Mouse (Mus musculus): ENCODE measurements around the gene Pdzrn3. TPM values are rescaled to one million over a fixed set of nuclear protein-coding genes. Genes with fewer than 3 reads are reported as not detected.

Gene Pdzrn3
- total and polyA plus RNA-seq, 3 experiments, result 0.33 TPM; not detected in 2

GRCm38 (mm10) chr6:101233680-101234079 is 144.0 kb downstream of the Pdzrn3 start:
- TF ChIP-seq GATA2 (IDR thresholded peaks at IDR 0.05; ENCODE audit: borderline replicate concordance, low read depth, low read length) (no peak), POLR2AphosphoS5 (IDR thresholded peaks at IDR 0.05; ENCODE audit: insufficient replicate concordance, low read depth, low read length) (no peak), GATA1 (IDR thresholded peaks at IDR 0.05; ENCODE audit: borderline replicate concordance, low read length) (no peak), CTCF (IDR thresholded peaks at IDR 0.05; ENCODE audit: low read depth, low read length) (no peak), TAL1 (conservative IDR thresholded peaks at IDR 0.05; ENCODE audit: low read depth, low read length) (no peak)
- Histone ChIP-seq H3K4me1 (ENCODE audit: insufficient read depth, low read depth, low read length) (no peaks in the 10 kb centered on the region), H3K4me3 (ENCODE audit: low read depth, low read length) (no peak overlapping the region), H3K27me3 (ENCODE audit: insufficient read depth, low read length) (no peaks in the 10 kb centered on the region), H3K9me3 (replicated peaks) (peaks cover 55% of the 10 kb centered on the region), H3K36me3 (replicated peaks) (no peaks in the 10 kb centered on the region)
- DNase-seq (ENCODE audit: low spot score) (no peak), ATAC-seq (ENCODE audit: extremely low read depth, insufficient number of reproducible peaks, low FRiP score, poor library complexity, severe bottlenecking) (no peak)

GRCm38 (mm10) chr6:101227294-101227855 is 150.3 kb downstream of the Pdzrn3 start:
- no peaks in the 10 kb centered on the region for H3K36me3 ChIP-seq (replicated peaks)
- no peak for DNase-seq (ENCODE audit: low spot score)
- no peaks in the 10 kb centered on the region for H3K27me3 ChIP-seq (ENCODE audit: insufficient read depth, low read length)
- peaks cover 46% of the 10 kb centered on the region for H3K9me3 ChIP-seq (replicated peaks)
- no peaks in the 10 kb centered on the region for H3K4me1 ChIP-seq (ENCODE audit: insufficient read depth, low read depth, low read length)
- no peak for ATAC-seq (ENCODE audit: extremely low read depth, insufficient number of reproducible peaks, low FRiP score, poor library complexity, severe bottlenecking)
- TF ChIP-seq GATA2 (IDR thresholded peaks at IDR 0.05; ENCODE audit: borderline replicate concordance, low read depth, low read length), result no peak
- TF ChIP-seq GATA1 (IDR thresholded peaks at IDR 0.05; ENCODE audit: borderline replicate concordance, low read length), result no peak
- TF ChIP-seq CTCF (IDR thresholded peaks at IDR 0.05; ENCODE audit: low read depth, low read length), result no peak
- TF ChIP-seq POLR2AphosphoS5 (IDR thresholded peaks at IDR 0.05; ENCODE audit: insufficient replicate concordance, low read depth, low read length), result no peak
- no peak for TF ChIP-seq TAL1 (conservative IDR thresholded peaks at IDR 0.05; ENCODE audit: low read depth, low read length)
- no peak overlapping the region for H3K4me3 ChIP-seq (ENCODE audit: low read depth, low read length)

- ATAC-seq (ENCODE audit: extremely low read depth, insufficient number of reproducible peaks, low FRiP score, poor library complexity, severe bottlenecking) (no peak), DNase-seq (ENCODE audit: low spot score) (no peak)
- H3K4me1 ChIP-seq (ENCODE audit: insufficient read depth, low read depth, low read length), result no peaks in the 10 kb centered on the region
- no peaks in the 10 kb centered on the region for H3K36me3 ChIP-seq (replicated peaks)
- no peak for TF ChIP-seq CTCF (IDR thresholded peaks at IDR 0.05; ENCODE audit: low read depth, low read length)
- no peak for TF ChIP-seq TAL1 (conservative IDR thresholded peaks at IDR 0.05; ENCODE audit: low read depth, low read length)
- no peak for TF ChIP-seq POLR2AphosphoS5 (IDR thresholded peaks at IDR 0.05; ENCODE audit: insufficient replicate concordance, low read depth, low read length)
- TF ChIP-seq GATA1 (IDR thresholded peaks at IDR 0.05; ENCODE audit: borderline replicate concordance, low read length), result no peak
- no peak for TF ChIP-seq GATA2 (IDR thresholded peaks at IDR 0.05; ENCODE audit: borderline replicate concordance, low read depth, low read length)
- no peaks in the 10 kb centered on the region for H3K27me3 ChIP-seq (ENCODE audit: insufficient read depth, low read length)
- peaks cover 32% of the 10 kb centered on the region for H3K9me3 ChIP-seq (replicated peaks)
- H3K4me3 ChIP-seq (ENCODE audit: low read depth, low read length), result no peak overlapping the region
Observed at GRCm38 (mm10) chr6:101220307-101220706, 157.4 kb downstream of the Pdzrn3 start.

GRCm38 (mm10) chr6:101219004-101219403 is 158.7 kb downstream of the Pdzrn3 start:
- no peak for TF ChIP-seq CTCF (IDR thresholded peaks at IDR 0.05; ENCODE audit: low read depth, low read length)
- no peak for TF ChIP-seq TAL1 (conservative IDR thresholded peaks at IDR 0.05; ENCODE audit: low read depth, low read length)
- TF ChIP-seq GATA2 (IDR thresholded peaks at IDR 0.05; ENCODE audit: borderline replicate concordance, low read depth, low read length), result no peak
- no peak for TF ChIP-seq POLR2AphosphoS5 (IDR thresholded peaks at IDR 0.05; ENCODE audit: insufficient replicate concordance, low read depth, low read length)
- TF ChIP-seq GATA1 (IDR thresholded peaks at IDR 0.05; ENCODE audit: borderline replicate concordance, low read length), result no peak
- Histone ChIP-seq H3K9me3 (replicated peaks) (peaks cover 39% of the 10 kb centered on the region), H3K4me1 (ENCODE audit: insufficient read depth, low read depth, low read length) (no peaks in the 10 kb centered on the region), H3K4me3 (ENCODE audit: low read depth, low read length) (no peak overlapping the region), H3K27me3 (ENCODE audit: insufficient read depth, low read length) (no peaks in the 10 kb centered on the region), H3K36me3 (replicated peaks) (no peaks in the 10 kb centered on the region)
- DNase-seq (ENCODE audit: low spot score) (no peak), ATAC-seq (ENCODE audit: extremely low read depth, insufficient number of reproducible peaks, low FRiP score, poor library complexity, severe bottlenecking) (no peak)

GRCm38 (mm10) chr6:101218197-101218596 is 159.5 kb downstream of the Pdzrn3 start:
- H3K36me3 ChIP-seq (replicated peaks), result no peaks in the 10 kb centered on the region
- ATAC-seq (ENCODE audit: extremely low read depth, insufficient number of reproducible peaks, low FRiP score, poor library complexity, severe bottlenecking) (no peak), DNase-seq (ENCODE audit: low spot score) (no peak)
- peaks cover 37% of the 10 kb centered on the region for H3K9me3 ChIP-seq (replicated peaks)
- no peak overlapping the region for H3K4me3 ChIP-seq (ENCODE audit: low read depth, low read length)
- TF ChIP-seq CTCF (IDR thresholded peaks at IDR 0.05; ENCODE audit: low read depth, low read length) (no peak), GATA2 (IDR thresholded peaks at IDR 0.05; ENCODE audit: borderline replicate concordance, low read depth, low read length) (no peak), TAL1 (conservative IDR thresholded peaks at IDR 0.05; ENCODE audit: low read depth, low read length) (no peak)
- H3K4me1 ChIP-seq (ENCODE audit: insufficient read depth, low read depth, low read length), result no peaks in the 10 kb centered on the region
- no peaks in the 10 kb centered on the region for H3K27me3 ChIP-seq (ENCODE audit: insufficient read depth, low read length)

GRCm38 (mm10) chr6:101217756-101218155 is 159.9 kb downstream of the Pdzrn3 start:
- DNase-seq (ENCODE audit: low spot score), result no peak
- peaks cover 37% of the 10 kb centered on the region for H3K9me3 ChIP-seq (replicated peaks)
- no peaks in the 10 kb centered on the region for H3K4me1 ChIP-seq (ENCODE audit: insufficient read depth, low read depth, low read length)
- no peak overlapping the region for H3K4me3 ChIP-seq (ENCODE audit: low read depth, low read length)
- H3K27me3 ChIP-seq (ENCODE audit: insufficient read depth, low read length), result no peaks in the 10 kb centered on the region
- no peak for TF ChIP-seq TAL1 (conservative IDR thresholded peaks at IDR 0.05; ENCODE audit: low read depth, low read length)
- no peak for TF ChIP-seq CTCF (IDR thresholded peaks at IDR 0.05; ENCODE audit: low read depth, low read length)
- TF ChIP-seq GATA2 (IDR thresholded peaks at IDR 0.05; ENCODE audit: borderline replicate concordance, low read depth, low read length), result no peak
- no peak for TF ChIP-seq GATA1 (IDR thresholded peaks at IDR 0.05; ENCODE audit: borderline replicate concordance, low read length)
- no peak for TF ChIP-seq POLR2AphosphoS5 (IDR thresholded peaks at IDR 0.05; ENCODE audit: insufficient replicate concordance, low read depth, low read length)
- no peak for ATAC-seq (ENCODE audit: extremely low read depth, insufficient number of reproducible peaks, low FRiP score, poor library complexity, severe bottlenecking)
- H3K36me3 ChIP-seq (replicated peaks), result no peaks in the 10 kb centered on the region
